Mouse (Mus musculus) liver, adult 2 months (tissue): ENCODE data around the gene Slc13a1. TPM values are rescaled to one million over a fixed set of nuclear protein-coding genes. Genes with fewer than 3 reads are reported as not detected.
"Not testable (repeated sequence)": the region's sequence is repeated elsewhere in the genome, so short reads cannot be mapped to it uniquely, and the experiment has no call there.

Source experiments
- DNase-seq: peaks from one replicate; pipeline ENCODE4 v3.0.0-alpha.2; 2011; ENCODE audit warnings: low read depth, low spot score; ENCODE audit errors: extremely low read depth
- H3K27ac ChIP-seq: fragments of 200-500 bp; replicated peaks from 2 replicates; pipeline ENCODE4 v1.5.1; 2012; ENCODE audit warnings: low read depth, mild to moderate bottlenecking, control low read depth, inconsistent platforms, low read length; ENCODE audit not compliant: insufficient read depth
- H3K27me3 ChIP-seq: fragments of 200-500 bp; 2 replicates; pipeline ENCODE4 v1.6.1; 2012; ENCODE audit warnings: mild to moderate bottlenecking, moderate library complexity, low read length, inconsistent platforms; ENCODE audit not compliant: control insufficient read depth, insufficient read depth
- H3K36me3 ChIP-seq: fragments of 200-500 bp; 2 replicates; pipeline ENCODE4 v1.6.1; 2012; ENCODE audit warnings: low read length, inconsistent platforms; ENCODE audit not compliant: control insufficient read depth, insufficient read depth
- H3K4me1 ChIP-seq: fragments of 200-500 bp; 2 replicates; pipeline ENCODE4 v1.6.1; 2011; ENCODE audit warnings: low read length; ENCODE audit not compliant: control insufficient read depth, insufficient read depth
- H3K4me3 ChIP-seq: fragments of 200-500 bp; 2 replicates; pipeline ENCODE4 v1.5.1; 2011; ENCODE audit warnings: low read depth, mild to moderate bottlenecking, control low read depth, low read length, moderate library complexity; ENCODE audit not compliant: insufficient read depth
- H3K79me2 ChIP-seq: fragments of 200-500 bp; 2 replicates; pipeline ENCODE4 v1.6.1; 2012; ENCODE audit warnings: inconsistent platforms, mild to moderate bottlenecking, low read length, moderate library complexity; ENCODE audit not compliant: control insufficient read depth, insufficient read depth
- H3K9ac ChIP-seq: fragments of 200-500 bp; 2 replicates; pipeline ENCODE4 v1.6.1; 2012; ENCODE audit warnings: low read depth, mild to moderate bottlenecking, control low read depth, inconsistent platforms, low read length
- CTCF ChIP-seq: fragments of 200-500 bp; IDR thresholded peaks from 2 replicates; pipeline ENCODE4 v1.5.1; 2011; ENCODE audit warnings: low read depth, low read length, control low read depth
- POLR2A ChIP-seq: fragments of 200-500 bp; IDR thresholded peaks from 2 replicates; pipeline ENCODE4 v1.6.1; 2011; ENCODE audit warnings: low read length, control low read depth; ENCODE audit not compliant: insufficient read depth; ENCODE audit errors: extremely low read depth
- WGBS: fragments of 180-500 bp; shearing (Covaris S2); methylation state at CpG from one replicate; pipeline ENCODE4 v1.1.7; 2018; 5-methylcytosine and 5-hydroxymethylcytosine counted together
- polyA plus RNA-seq: library from polyadenylated mRNA; depleted of rRNA; stranded (reverse); fragments of >200 nt; gene quantifications from 2 replicates; pipeline ENCODE4 v1.2.3, GENCODE M21; 2012; rRNA removed
- total RNA-seq: library from RNA; depleted of rRNA; stranded (reverse); fragments of >200 nt; gene quantifications from 2 replicates; pipeline ENCODE4 v1.2.3, GENCODE M21; 2014; rRNA removed

Slc13a1 gene
- total RNA-seq (0.20 TPM in 1 of 2 replicates, not detected in the other), polyA plus RNA-seq (0.09 TPM in 1 of 2 replicates, not detected in the other)

- Histone ChIP-seq H3K36me3 (no peaks in the 10 kb centered on the region), H3K9ac (no peak within 1 kb of the TSS), H3K4me3 (no peak within 1 kb of the TSS), H3K4me1 (peaks cover 7% of the 10 kb centered on the region; the same call in 1 of the 2 replicates), H3K27ac (no peak within 1 kb of the TSS), H3K27me3 (no peaks in the 10 kb centered on the region), H3K79me2 (no peaks in the 10 kb centered on the region)
- no peak for DNase-seq
- WGBS: 90% methylated on average over 5 of the region's 5 CpGs
- TF ChIP-seq CTCF: no peak
- no peak for TF ChIP-seq POLR2A
Observed at GRCm38 (mm10) chr6:24167734-24168327, at the start of gene Slc13a1. Slc13a1 (minus strand) TSS chr6:24168092.

- Histone ChIP-seq H3K79me2 (no peaks in the 10 kb centered on the region), H3K4me3 (no peak overlapping the region), H3K9ac (no peak overlapping the region), H3K4me1 (no peaks in the 10 kb centered on the region), H3K27ac (no peak overlapping the region), H3K36me3 (no peaks in the 10 kb centered on the region), H3K27me3 (no peaks in the 10 kb centered on the region)
- TF ChIP-seq CTCF (no peak), POLR2A (no peak)
- 18% methylated on average over 3 of the region's 3 CpGs for WGBS
- DNase-seq: peak; percentile 89
Observed at GRCm38 (mm10) chr6:24207866-24208265, 40.0 kb upstream of the Slc13a1 start.

- Histone ChIP-seq H3K27ac (no peak overlapping the region), H3K36me3 (no peaks in the 10 kb centered on the region), H3K4me1 (no peaks in the 10 kb centered on the region; the same call in 1 of the 2 replicates), H3K79me2 (no peaks in the 10 kb centered on the region), H3K9ac (no peak overlapping the region), H3K27me3 (no peaks in the 10 kb centered on the region), H3K4me3 (no peak overlapping the region)
- TF ChIP-seq CTCF: no peak
- no peak for TF ChIP-seq POLR2A
- no peak for DNase-seq
- 90% methylated on average over 6 of the region's 6 CpGs for WGBS
Observed at GRCm38 (mm10) chr6:24202226-24202625, 34.3 kb upstream of the Slc13a1 start.

GRCm38 (mm10) chr6:24200644-24201484 lies 33.0 kb upstream of the Slc13a1 start:
- WGBS: 73% methylated on average over 12 of the region's 12 CpGs
- Histone ChIP-seq H3K9ac (no peak overlapping the region), H3K36me3 (no peaks in the 10 kb centered on the region), H3K79me2 (no peaks in the 10 kb centered on the region), H3K27ac (no peak overlapping the region), H3K4me1 (no peaks in the 10 kb centered on the region; the same call in 1 of the 2 replicates), H3K4me3 (no peak overlapping the region), H3K27me3 (no peaks in the 10 kb centered on the region)
- DNase-seq: peak; percentile 65
- TF ChIP-seq CTCF: no peak
- no peak for TF ChIP-seq POLR2A

GRCm38 (mm10) chr6:24197501-24198195 lies 29.8 kb upstream of the Slc13a1 start:
- not testable (repeated sequence) for H3K27ac ChIP-seq, H3K9ac ChIP-seq, H3K4me3 ChIP-seq, H3K36me3 ChIP-seq, H3K4me1 ChIP-seq, H3K79me2 ChIP-seq, H3K27me3 ChIP-seq
- DNase-seq: peak; percentile 45
- 77% methylated on average over 10 of the region's 10 CpGs for WGBS

- not testable (repeated sequence) for H3K9ac ChIP-seq, H3K36me3 ChIP-seq, H3K4me3 ChIP-seq, H3K79me2 ChIP-seq, H3K27ac ChIP-seq, H3K27me3 ChIP-seq, DNase-seq, H3K4me1 ChIP-seq
- WGBS: 70% methylated on average over 5 of the region's 5 CpGs
Observed at GRCm38 (mm10) chr6:24196406-24196805, 28.5 kb upstream of the Slc13a1 start.
